Mouse (Mus musculus) embryonic fibroblast, embryonic 13.5 days (primary cell): ENCODE measurements around the gene Rab8a.

Experiments
- CTCF ChIP-seq: IDR thresholded peaks from 2 replicates; pipeline ENCODE4 v1.5.1; 2011; ENCODE audit warnings: mild to moderate bottlenecking, control low read depth, low read length, moderate library complexity, borderline replicate concordance; ENCODE audit not compliant: insufficient read depth
- POLR2A ChIP-seq: IDR thresholded peaks from 2 replicates; pipeline ENCODE4 v1.6.1; 2011; ENCODE audit warnings: low read depth, mild to moderate bottlenecking, control low read depth, low read length, moderate library complexity

DNA sequence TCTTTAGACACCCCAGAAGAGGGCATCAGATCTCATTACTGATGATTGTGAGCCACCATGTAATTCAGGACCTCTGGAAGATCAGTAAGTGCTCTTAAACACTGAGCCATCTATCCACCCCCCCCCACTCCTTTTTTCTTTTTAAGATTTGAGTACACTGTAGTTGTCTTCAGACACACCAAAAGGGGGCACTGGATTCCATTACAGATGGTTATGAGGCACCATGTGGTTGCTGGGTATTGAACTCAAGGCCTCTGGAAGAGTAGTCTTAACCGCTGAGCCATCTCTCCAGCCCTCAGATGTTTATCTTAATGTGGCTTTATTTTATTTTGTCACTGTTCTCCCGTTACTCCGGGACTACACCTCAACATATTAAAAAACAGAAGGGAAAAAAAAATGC lies 993 bp upstream of the Rab8a start:
- TF ChIP-seq CTCF: no peak
- TF ChIP-seq POLR2A: no peak
